Mouse (Mus musculus) cerebellum, adult 18-20 months (tissue): ENCODE measurements around the gene Tctex1d2.

Experiments
- DNase-seq, 2 experiments: peaks; one replicate each; pipeline ENCODE4 v3.0.0; 2021

Tctex1d2 gene

GRCm38 (mm10) chr16:32419517-32420483, at the start of gene Tctex1d2:
Tctex1d2 (plus strand) TSS chr16:32419702.
- DNase-seq = peak; percentile 92 to 95

DNA sequence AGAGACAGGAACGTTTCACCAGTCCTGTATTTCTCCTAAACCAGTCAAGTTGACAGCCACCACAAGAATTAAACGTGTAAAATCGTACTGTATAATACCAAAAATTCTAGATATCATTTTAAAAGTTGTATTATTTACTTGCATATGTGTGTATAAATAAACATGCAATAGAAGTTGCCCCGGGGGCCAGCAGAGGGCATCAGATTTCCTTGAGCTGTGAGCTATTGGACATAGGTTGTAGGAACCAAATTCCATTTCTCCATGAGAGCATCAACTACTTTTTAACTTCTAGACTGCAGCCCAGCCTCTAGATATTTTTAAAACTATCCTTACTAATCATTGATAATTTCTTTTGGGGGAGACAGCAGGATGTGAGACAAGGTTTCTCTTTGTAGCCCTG, 48.2 kb upstream of the Tctex1d2 start:
- DNase-seq = peak; percentile 11 to 22

GRCm38 (mm10) chr16:32379575-32379974, 39.9 kb upstream of the Tctex1d2 start:
- DNase-seq = no peak

GRCm38 (mm10) chr16:32382901-32383300, 36.6 kb upstream of the Tctex1d2 start:
- DNase-seq = no peak

GRCm38 (mm10) chr16:32384885-32385284, 34.6 kb upstream of the Tctex1d2 start:
- DNase-seq = no peak

DNA sequence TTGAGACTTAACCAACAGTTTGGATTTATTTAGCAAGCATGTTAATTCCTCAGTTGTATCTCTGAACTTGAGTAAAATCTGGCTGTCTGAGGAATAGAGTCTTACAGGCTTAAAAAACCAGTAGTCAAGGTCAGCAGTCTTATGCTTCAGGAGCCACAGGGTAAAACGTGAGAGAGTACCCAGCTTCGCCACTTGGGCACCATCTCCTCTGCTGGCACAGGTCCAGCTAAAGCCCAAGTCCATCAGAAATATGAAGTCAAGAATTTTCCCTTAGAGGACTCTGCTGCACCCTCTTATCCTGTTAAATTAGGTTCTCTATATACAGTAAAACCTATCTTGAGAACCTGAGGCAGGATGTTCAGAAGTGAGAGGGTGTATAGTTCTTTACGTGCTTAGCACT, 32.7 kb upstream of the Tctex1d2 start:
- peak in 1 of 2 experiments; percentile 13 for DNase-seq

- DNase-seq = no peak
These were observed 30.5 kb upstream of the Tctex1d2 start for GRCm38 (mm10) chr16:32389049-32389448.

- DNase-seq = no peak
These were observed 29.7 kb upstream of the Tctex1d2 start for GRCm38 (mm10) chr16:32389841-32390240.

- DNase-seq = no peak
These were observed 28.6 kb upstream of the Tctex1d2 start for GRCm38 (mm10) chr16:32390882-32391281.

GRCm38 (mm10) chr16:32395679-32396540, 23.6 kb upstream of the Tctex1d2 start:
- DNase-seq = no peak

- DNase-seq = no peak
These were observed 23.0 kb upstream of the Tctex1d2 start for GRCm38 (mm10) chr16:32396541-32396835.

GRCm38 (mm10) chr16:32398206-32398605, 21.3 kb upstream of the Tctex1d2 start:
- no peak for DNase-seq

DNA sequence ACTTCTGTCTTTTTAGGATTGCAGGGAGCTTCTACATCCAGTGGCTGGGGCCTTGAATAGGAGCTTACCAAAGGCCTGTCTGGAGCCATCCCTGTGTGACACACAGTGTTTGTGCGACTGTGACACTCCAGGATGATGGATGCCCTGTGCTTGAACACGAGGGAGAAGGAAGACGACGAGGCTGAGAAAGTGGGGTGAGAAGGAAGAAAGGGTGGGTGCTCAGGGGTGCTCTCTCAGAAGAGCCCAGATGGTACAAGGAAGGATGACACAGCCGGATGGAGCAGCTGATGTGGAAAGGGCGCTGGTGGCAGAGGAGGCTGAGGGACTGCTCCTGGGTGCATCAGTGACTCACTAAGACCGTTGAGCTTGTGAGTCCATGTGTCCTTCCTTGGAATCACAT, 19.2 kb upstream of the Tctex1d2 start, which contains the start of gene Tm4sf19:
Gene Tm4sf19 (plus strand): TSS at position 240 of the 400 bp plus-strand sequence.
- no peak for DNase-seq

DNA sequence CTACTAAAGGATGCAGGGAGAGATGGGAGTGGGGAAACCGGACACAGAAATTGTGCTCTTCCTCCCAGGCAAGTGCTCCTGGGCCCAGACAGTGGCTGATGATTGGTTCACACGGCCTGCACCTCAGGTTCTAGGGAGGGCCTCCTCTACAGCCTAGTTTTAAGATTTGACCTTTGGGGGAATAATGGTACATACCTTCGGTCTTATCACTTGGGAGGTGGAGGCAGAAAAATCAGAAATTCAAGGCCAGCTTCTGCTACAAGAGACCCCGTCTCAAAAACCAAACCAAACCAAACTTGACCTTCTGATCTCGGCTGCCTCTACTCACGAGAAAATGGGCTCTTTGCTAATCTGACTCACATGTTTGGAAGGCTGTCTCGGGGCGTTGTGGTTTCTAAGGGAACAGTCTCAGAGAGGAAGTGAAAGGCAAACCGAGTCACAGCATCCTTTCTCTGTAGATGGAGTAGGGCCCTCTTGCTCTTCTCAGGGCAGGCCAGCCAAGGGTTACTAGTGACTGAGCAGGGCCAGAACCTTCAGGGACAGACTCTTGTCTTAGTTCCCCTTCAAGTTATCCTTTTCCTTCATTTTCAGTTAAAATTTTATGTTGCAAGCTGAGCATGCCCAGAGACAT, 18.1 kb upstream of the Tctex1d2 start:
- DNase-seq = no peak

DNA sequence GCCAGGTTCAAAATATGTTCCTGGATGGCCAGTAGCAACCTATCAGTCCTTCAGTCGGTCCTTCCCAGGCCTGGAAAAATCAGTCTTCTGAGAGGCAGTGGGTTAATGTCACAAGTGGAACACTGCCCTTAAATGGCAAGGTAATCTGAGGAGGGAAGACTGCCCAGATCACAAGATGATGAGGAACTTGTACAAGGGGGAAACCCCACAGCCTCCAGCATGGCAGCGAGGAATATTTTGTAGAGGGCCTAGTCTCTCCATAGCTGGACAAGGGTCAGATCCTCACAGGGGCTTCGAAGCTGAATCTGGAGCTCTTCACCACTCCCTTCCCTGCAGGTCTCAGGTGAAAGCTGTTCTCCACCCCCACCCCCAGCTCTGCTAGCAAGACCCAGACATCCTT, 16.7 kb upstream of the Tctex1d2 start:
- DNase-seq = no peak

GRCm38 (mm10) chr16:32405716-32406115, 13.8 kb upstream of the Tctex1d2 start:
- no peak for DNase-seq

DNA sequence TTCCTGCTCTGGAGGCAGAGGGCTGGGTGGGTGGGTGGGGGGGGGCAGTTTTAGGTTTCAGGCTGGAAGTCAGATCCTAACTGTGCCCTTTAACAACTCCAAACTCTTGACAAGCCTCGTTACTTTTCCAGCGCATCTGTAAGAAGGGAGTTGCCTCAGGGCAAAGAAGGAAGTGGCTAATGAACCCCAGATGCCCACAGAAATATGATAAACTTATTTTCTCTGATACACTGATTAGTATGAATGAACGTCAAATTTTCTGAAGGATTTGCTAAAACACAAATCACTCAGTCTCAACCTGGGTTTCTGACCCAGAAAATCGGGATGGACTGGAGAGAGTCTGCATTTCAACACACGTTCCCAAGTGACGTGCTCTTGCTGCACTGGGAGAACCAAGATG, 12.8 kb upstream of the Tctex1d2 start:
- DNase-seq = no peak

DNA sequence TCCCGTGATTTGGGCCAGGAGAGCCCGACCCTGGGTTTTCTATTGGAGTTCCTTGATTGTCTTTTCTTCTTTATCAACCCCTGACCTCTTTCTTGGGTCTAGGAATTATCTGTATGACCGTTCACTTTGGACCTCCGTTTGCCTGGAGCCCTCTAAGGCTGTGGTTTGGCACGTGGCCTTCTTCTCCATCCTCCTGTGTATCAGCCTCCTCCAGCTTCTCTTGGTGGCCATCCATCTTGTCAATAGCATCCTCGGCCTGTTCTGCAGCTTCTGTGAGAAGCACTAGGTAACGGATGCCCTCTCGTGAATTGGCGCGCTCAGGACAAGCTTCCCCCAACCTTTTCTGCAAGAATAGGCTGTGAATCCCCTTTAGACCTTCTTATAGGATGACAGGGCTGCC, 11.8 kb upstream of the Tctex1d2 start:
- no peak for DNase-seq

DNA sequence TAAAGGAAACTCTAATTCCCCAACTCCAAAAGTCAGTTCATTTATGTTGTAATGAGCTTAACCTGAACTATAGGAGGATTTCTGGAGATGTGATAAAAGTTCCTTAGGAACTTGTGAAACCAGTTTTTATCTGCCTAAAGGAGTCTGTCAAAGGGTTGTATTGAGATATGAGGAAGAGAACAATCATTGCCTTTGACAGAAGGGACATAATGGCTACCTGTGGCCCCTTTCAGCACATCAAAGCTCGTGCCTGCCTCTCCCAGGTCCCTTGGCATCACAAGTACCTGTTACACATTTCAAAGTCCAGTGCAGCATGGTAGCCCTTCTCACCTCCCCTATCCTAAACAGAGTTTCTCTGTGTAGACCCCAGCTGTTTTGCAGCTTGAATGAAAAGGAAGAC, 2.0 kb upstream of the Tctex1d2 start:
- no peak for DNase-seq

- DNase-seq = no peak
These were observed 8.0 kb downstream of the Tctex1d2 start for GRCm38 (mm10) chr16:32427506-32427905.

DNA sequence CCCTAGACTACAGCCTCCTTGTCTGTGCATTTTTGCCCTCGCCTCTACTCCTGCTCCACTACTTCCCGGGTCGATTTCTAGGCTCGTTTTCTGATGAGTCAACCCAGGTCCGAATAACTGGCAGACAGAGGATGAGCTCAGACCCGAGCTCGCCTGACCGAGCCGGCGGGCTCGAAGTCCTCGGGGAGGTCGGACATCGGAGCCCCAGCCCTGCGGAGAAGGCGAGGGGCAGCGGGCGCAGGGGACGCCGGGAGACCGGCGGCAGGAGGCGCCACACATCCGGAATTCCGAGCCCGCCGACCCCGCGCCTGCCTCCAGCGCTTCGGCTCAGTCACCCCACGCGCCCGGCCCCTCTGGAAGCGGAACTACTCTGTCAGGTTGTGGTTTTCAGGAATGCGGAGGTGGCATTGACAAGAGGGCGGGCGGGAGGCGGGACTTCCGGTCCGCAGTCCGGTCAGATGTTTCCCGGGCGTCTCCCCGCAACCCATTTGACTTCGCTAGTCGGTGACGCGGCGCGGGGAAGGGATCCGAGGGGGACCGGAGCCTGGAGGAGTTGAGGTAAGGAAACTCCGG, 11.1 kb downstream of the Tctex1d2 start, which contains the start of gene Pcyt1a:
Gene Pcyt1a (plus strand): TSS at position 448 of the 573 bp plus-strand sequence.
- DNase-seq = peak; percentile 88 to 90

- DNase-seq = no peak
These were observed 11.6 kb downstream of the Tctex1d2 start for GRCm38 (mm10) chr16:32431047-32431591.
